Mouse (Mus musculus) NIH3T3 (cell line): ENCODE data around the gene Ptpn4.
A peak's percentile ranks its signal among the peaks of the same experiment; 100 is the strongest.

ENCODE experiments used
- DNase-seq: peaks from one replicate; pipeline ENCODE4 v3.0.0-alpha.2; 2012; ENCODE audit warnings: low read depth

The Ptpn4 gene

DNA sequence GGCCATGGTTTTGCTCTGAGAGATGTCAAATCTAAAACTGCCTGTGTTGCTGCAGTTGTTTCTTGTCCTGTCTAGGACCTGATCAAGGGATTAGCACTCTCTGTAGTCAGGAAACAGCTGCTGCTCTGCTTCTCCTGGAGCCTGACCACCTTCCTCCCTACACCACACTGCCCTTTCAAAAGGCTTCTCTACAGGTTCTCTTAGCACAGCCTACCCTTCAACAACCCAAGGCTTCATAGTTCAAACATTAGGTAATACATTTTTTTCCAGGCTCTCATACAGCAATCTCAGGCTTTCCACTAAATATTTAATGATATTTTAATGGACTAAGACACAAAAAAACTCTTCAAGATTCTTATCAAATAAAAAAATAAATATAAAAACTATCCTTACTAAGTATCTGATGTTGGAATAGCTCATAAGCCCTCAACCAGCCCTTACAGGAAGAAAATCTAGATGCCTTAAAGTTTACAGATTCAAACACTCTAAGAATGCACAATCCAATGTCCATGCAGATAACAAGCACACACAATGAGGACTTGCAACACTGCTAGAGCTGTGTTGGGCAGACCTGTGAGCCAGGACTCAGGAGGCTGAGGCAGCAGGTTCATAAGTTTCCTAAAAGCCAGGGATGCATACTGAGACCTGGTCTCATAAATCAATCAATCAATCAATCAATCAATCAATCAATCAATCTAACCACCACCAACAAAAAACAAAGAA lies 196.2 kb downstream of the Ptpn4 start:
- DNase-seq, result no peak

DNA sequence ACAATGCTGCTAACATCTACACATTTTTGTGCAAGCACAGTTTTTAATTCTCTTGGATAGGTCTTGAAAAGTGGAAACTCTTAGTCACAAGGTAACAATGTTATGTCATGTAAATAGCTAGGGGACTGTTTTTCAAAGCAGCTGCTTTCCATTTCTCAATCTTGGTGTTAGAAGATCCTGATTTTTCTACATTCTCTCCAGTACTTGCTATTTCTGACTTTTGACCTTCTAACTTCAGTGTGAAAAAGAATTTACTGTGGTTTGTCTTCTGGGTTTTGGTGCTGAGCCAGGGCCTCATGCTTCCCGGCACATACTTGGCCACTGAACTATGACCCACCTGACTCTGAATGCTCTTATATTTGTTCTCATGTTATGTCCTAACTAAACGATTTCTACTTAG lies 197.4 kb downstream of the Ptpn4 start:
- DNase-seq, result peak; percentile 54

GRCm38 (mm10) chr1:119637188-119638023 lies 200.0 kb downstream of the Ptpn4 start:
- DNase-seq, result no peak

GRCm38 (mm10) chr1:119634746-119635145 lies 202.7 kb downstream of the Ptpn4 start:
- no peak for DNase-seq

- DNase-seq, result no peak
Observed at GRCm38 (mm10) chr1:119630428-119630827, 207.0 kb downstream of the Ptpn4 start.

DNA sequence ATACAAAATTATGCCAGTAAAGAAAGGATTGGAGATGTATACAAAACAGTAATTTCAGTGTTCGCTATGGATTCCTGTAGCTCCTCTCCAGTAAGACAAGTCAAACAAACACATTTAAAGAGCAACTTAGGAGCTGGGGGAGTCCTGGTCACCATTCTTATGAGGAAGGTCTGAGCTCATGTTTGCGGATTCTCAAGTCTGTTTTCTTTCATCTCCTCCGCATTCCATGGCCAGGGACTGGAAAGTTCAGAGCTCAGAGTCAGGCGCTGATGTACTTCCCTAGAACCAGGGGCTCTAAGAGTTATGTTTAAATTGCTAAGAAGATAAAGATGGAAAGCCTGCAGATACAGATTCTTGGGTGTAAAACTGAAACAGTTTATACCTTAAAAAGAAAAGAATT lies 210.6 kb downstream of the Ptpn4 start:
- DNase-seq, result no peak

GRCm38 (mm10) chr1:119624444-119624843 lies 213.0 kb downstream of the Ptpn4 start:
- peak; percentile 28 for DNase-seq

DNA sequence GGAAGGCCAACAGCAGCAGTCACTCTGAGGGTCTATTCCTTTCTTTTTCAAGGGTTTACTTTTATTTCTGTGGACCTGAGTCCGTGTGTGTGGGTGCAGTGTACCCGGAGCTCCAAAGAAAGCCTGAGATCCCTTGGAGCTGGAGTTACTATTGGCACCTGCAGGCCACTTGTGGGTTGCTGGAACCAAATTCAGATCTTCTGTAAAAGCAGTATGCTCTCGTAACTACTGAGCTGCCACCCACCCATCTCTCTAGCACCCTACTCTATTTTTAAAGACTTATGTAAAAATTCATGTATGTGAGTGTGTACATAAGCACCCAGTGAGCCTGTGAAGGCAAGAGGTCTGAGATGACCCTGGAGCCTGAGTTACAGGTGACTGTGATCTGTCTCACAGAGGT lies 232.0 kb downstream of the Ptpn4 start:
- no peak for DNase-seq
